Mouse (Mus musculus) liver, embryonic 12.5 days (tissue): ENCODE results near the gene Igf2bp1. TPM values are rescaled to one million over a fixed set of nuclear protein-coding genes. Genes with fewer than 3 reads are reported as not detected.

Experiments
- ATAC-seq: fragments of 200-750 bp; cut with Nextera tagmentation; 2 replicates; pipeline ENCODE4 v1.8.0; 2017; ENCODE audit warnings: moderate number of reproducible peaks, mild to moderate bottlenecking, moderate library complexity
- H3K27ac ChIP-seq: fragments of 300-500 bp; sonication (generic); 2 replicates; pipeline ENCODE4 v1.5.1; 2016; ENCODE audit warnings: mild to moderate bottlenecking
- H3K27me3 ChIP-seq: fragments of 300-500 bp; sonication (generic); replicated peaks from 2 replicates; pipeline ENCODE4 v1.6.1; 2016; ENCODE audit warnings: mild to moderate bottlenecking, moderate library complexity
- H3K36me3 ChIP-seq: fragments of 300-500 bp; sonication (generic); 2 replicates; pipeline ENCODE4 v1.6.1; 2016; ENCODE audit warnings: mild to moderate bottlenecking, moderate library complexity
- H3K4me1 ChIP-seq: fragments of 300-500 bp; sonication (generic); 2 replicates; pipeline ENCODE4 v1.6.1; 2016
- H3K4me2 ChIP-seq: fragments of 300-500 bp; sonication (generic); 2 replicates; pipeline ENCODE4 v1.6.1; 2016; ENCODE audit warnings: mild to moderate bottlenecking, moderate library complexity
- H3K4me3 ChIP-seq: fragments of 300-500 bp; sonication (generic); 2 replicates; pipeline ENCODE4 v1.5.1; 2016; ENCODE audit warnings: mild to moderate bottlenecking, moderate library complexity
- H3K9ac ChIP-seq: fragments of 300-500 bp; sonication (generic); 2 replicates; pipeline ENCODE4 v1.6.1; 2016; ENCODE audit warnings: mild to moderate bottlenecking, moderate library complexity
- H3K9me3 ChIP-seq: fragments of 300-500 bp; sonication (generic); replicated peaks from 2 replicates; pipeline ENCODE4 v1.6.1; 2016; ENCODE audit warnings: mild to moderate bottlenecking, moderate library complexity
- WGBS: fragments of 180-500 bp; shearing (Covaris S2); methylation state at CpG from one replicate; pipeline ENCODE4 v1.1.7; 2016; ENCODE audit not compliant: insufficient replicate concordance; 5-methylcytosine and 5-hydroxymethylcytosine counted together
- polyA plus RNA-seq: library from polyadenylated mRNA; unstranded; fragments of >200 nt; fragmentation: Nextera tagmentation; extraction: Ambion mirVana; gene quantifications from 2 replicates; pipeline ENCODE4 v1.2.1, GENCODE M21; 2016

Gene Igf2bp1
- polyA plus RNA-seq, 1 experiment from 2014 or later, result 38.3 TPM

DNA sequence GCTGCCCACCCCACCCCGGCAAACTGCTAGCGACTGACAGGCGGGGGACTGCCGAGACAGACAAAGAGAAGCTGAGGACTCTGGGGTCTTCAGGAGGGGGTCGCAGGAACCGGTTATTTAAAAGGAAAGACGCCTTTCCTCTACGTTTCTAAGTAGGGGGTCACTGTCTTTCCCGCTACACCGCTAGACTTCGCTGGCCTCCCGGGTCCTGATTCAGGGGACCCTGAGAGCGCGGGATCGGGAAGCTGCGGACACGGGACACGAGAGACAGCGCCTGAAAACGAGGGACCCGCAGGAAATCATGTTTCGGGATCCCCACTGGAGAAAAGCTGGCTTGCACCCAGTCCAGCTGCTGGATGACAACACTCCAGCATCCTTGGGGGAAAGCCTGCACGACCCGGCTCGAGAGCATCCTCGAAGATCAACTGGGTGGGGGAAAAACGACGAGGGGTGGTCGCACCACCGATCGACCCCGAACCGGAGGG is 669 bp upstream of the Igf2bp1 start:
- peak; percentile 7; the same call in 1 of the 2 replicates for ATAC-seq
- H3K4me3 ChIP-seq, result peak overlapping the region; percentile 83
- under 1% methylated on average over 33 of the region's 33 CpGs for WGBS

DNA sequence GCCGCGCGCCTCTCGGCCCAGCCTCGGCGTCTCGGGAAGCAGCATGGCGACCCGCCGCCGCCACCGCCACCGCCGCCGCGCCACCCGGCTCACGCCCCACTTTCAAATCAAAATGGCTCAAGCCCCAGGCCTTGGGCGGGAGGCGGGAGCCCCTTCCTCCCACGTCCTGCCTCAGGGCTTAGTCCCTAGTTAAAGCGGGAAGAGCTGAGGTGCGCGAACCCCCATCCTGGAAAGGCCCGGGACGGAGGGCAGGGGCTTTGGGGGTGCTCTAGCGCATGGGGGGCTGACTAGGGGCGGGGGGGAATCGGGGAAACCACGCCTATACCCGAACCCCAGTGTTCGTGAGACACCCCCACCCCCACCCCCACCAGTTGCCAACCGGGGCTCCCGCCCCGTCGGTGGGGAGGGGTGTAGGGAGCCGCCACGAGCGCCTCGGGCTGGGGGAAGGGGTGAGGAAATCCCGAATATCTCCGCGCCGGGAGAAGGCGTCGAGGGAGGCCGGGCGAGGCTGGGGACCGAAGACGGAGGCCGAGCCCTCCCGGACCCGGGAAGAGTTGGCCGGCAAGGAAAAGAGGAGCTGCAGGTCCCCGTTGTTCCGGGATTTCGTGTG is 842 bp downstream of the Igf2bp1 start:
- H3K27ac ChIP-seq, result peak overlapping the region; percentile 89
- H3K4me2 ChIP-seq, result peak overlapping the region; percentile 100
- peak overlapping the region; percentile 89 for H3K9ac ChIP-seq
- peaks cover 17% of the 10 kb centered on the region; the same call in 1 of the 2 replicates for H3K36me3 ChIP-seq
- peaks cover 11% of the 10 kb centered on the region for H3K27me3 ChIP-seq
- WGBS, result under 1% methylated on average over 46 of the region's 57 CpGs
- peak overlapping the region; percentile 83 for H3K4me3 ChIP-seq
- H3K9me3 ChIP-seq, result no peaks in the 10 kb centered on the region
- peak; percentile 48 for ATAC-seq
- peaks cover 81% of the 10 kb centered on the region for H3K4me1 ChIP-seq

More for the DNA sequence above, 669 bp upstream of the Igf2bp1 start:
- H3K36me3 ChIP-seq, result peaks cover 9% of the 10 kb centered on the region; the same call in 1 of the 2 replicates
- peak overlapping the region; percentile 100 for H3K4me2 ChIP-seq
- H3K9me3 ChIP-seq, result no peaks in the 10 kb centered on the region
- H3K27ac ChIP-seq, result peak overlapping the region; percentile 89
- peaks cover 74% of the 10 kb centered on the region for H3K4me1 ChIP-seq
- H3K9ac ChIP-seq, result peak overlapping the region; percentile 89
- H3K27me3 ChIP-seq, result peaks cover 11% of the 10 kb centered on the region

DNA sequence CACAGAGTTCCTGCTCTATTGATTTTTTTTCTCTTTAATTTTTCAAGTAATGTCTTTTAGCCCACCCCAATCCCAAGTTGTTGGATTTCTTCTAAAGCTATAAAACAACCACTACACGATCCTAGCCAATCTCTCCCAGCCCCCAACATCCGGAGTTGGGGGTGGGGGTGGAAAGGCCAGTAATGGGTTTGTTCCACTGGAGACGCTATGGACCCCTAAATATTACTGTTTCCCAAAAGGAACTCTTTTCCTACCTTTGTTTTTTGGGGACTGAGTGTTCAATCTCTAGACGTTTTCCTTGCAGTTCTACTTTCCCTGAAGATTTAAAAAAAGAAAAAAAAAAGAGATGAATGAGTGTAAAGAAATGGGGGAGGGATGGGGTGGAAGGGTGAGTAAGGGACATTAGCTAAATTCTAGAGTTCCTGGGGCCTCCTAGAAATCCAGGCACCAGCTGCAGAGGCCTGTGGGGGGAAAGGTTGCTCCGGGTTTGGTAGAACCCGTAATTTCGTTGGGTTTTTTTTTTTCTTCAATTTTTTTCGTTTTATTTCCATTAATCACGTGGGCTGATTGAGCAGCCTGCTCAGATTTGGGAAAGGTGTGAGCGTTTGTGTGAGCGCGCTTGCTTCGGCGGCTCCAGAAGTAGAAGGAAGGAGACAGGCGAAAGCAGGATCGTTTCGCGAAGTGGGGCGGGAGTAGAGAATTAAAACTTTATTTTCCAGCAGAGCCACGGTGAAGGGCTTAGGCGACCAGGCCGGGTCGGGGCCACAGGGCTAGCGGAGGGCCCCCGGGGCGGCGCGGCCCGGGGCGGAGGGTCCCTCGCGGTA is 1.6 kb downstream of the Igf2bp1 start:
- peak overlapping the region; percentile 89 for H3K27ac ChIP-seq
- no peaks in the 10 kb centered on the region for H3K9me3 ChIP-seq
- under 1% methylated on average over 26 of the region's 32 CpGs for WGBS
- peaks cover 22% of the 10 kb centered on the region; the same call in 1 of the 2 replicates for H3K36me3 ChIP-seq
- H3K9ac ChIP-seq, result peak overlapping the region; percentile 89
- peaks cover 86% of the 10 kb centered on the region for H3K4me1 ChIP-seq
- ATAC-seq, result no peak
- H3K4me3 ChIP-seq, result peak overlapping the region; percentile 83
- H3K4me2 ChIP-seq, result peak overlapping the region; percentile 100
- H3K27me3 ChIP-seq, result peaks cover 11% of the 10 kb centered on the region

DNA sequence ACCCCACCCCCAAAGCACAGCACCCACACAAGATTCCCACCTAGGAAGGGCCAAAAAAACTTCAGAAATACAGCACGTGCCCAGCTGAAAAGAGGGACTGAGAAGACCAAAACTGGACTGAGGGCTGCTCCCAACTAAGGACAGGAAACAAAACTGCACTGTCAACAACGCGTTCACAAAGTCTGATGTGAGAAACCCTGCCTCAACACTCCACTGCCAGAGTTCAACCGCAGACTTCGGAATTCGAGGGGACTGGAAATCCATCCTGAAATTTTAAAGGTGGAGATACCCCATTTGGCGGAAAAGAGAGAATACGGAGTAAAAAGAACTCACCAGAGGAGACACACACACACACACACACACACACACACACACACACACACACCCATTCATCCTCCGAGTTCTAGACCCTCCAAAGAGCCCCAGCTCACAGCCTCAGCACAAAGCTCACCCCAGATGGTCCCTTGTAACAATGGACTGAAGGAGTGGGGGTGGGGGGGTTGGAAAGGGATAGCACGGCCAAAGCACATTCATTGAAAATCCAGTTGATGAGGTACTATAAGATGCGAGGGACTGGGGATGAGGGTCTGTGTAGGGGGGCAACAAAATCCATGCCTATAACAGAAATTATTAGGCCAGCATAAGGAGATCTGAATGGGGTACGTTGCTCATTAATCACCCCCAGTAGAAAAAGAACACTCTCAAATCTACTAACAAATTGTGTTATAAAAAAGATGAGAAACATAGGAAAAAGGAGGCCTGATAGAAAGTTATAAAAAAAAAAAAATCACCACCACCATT is 2.4 kb downstream of the Igf2bp1 start:
- H3K4me2 ChIP-seq, result peak overlapping the region; percentile 100
- peaks cover 11% of the 10 kb centered on the region for H3K27me3 ChIP-seq
- H3K27ac ChIP-seq, result peak overlapping the region; percentile 1; the same call in 1 of the 2 replicates
- 12% methylated on average over 12 of the region's 12 CpGs for WGBS
- H3K36me3 ChIP-seq, result peaks cover 22% of the 10 kb centered on the region; the same call in 1 of the 2 replicates
- ATAC-seq, result no peak
- H3K9me3 ChIP-seq, result no peaks in the 10 kb centered on the region
- peaks cover 80% of the 10 kb centered on the region for H3K4me1 ChIP-seq
- H3K4me3 ChIP-seq, result peak overlapping the region; percentile 83
- H3K9ac ChIP-seq, result peak overlapping the region; percentile 89

DNA sequence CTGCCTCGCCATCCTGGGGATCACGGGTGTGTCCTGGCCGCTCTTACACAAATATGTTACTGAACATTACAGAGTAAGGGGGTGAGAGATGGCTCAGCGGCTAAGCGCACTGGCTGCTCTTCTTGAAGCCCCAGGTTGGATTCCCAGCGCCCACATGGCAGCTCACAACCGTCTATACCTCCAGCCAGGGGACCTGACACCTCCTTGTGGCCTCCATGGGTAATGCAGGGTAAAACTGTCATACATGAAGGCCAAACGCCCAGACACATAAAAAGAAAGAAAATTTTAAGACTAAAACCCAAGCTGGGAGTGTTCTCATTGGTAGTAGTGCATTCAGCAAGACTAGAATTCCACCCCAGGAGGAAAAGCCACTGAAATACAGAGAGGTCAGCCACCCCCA is 11.6 kb downstream of the Igf2bp1 start:
- 88% methylated on average over 8 of the region's 8 CpGs for WGBS
- H3K4me1 ChIP-seq, result peaks cover 51% of the 10 kb centered on the region
- no peaks in the 10 kb centered on the region for H3K27me3 ChIP-seq
- H3K27ac ChIP-seq, result no peak overlapping the region
- H3K9ac ChIP-seq, result no peak overlapping the region
- no peak for ATAC-seq
- H3K4me2 ChIP-seq, result no peak overlapping the region
- H3K4me3 ChIP-seq, result no peak overlapping the region
- H3K36me3 ChIP-seq, result peaks cover 52% of the 10 kb centered on the region
- no peaks in the 10 kb centered on the region for H3K9me3 ChIP-seq

DNA sequence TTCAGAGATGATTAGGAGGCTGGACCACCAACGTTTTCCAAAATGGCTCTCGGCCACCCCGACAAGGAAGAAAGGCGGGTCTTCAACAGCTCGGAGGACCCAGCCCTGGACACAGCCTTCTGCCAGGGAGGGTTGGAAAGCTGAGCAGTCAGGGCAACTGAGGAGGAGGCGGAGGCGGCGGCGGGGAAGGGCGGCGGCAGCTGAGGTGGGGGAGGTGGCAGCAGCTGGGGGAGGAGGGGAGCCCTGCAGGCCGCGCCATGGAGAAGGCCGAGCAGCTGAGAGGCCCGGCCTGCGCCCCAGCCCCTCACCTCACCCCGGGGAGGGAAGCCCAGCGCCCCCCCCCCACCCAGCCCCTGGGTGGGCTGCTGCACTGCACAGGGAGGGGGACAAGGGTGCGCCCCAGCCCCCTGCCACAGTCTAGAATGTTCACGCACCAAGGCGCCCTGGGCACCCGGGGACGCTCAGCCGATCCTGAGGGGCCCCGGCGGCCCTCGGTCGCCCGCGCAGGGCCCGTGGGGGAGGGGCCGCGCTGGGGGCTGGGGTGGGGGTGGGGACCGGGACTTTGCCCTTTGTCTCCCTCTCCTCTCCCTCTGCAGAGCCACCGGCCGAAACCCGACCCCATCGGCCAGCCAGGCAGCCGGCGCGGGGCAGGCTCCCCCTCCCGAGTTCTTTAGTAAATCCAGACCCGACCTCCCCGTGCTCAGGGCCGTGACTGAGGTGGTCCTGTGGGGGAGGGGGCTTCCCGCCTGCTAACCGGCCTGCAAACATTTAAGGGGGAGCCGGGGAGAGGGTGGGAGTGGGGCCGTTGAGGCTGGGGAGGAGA is 14.6 kb downstream of the Igf2bp1 start:
- H3K27ac ChIP-seq, result peak overlapping the region; percentile 74
- H3K4me2 ChIP-seq, result peak overlapping the region; percentile 86
- no peaks in the 10 kb centered on the region for H3K9me3 ChIP-seq
- H3K27me3 ChIP-seq, result no peaks in the 10 kb centered on the region
- peak overlapping the region; percentile 68 for H3K9ac ChIP-seq
- peak; percentile 58 for ATAC-seq
- H3K36me3 ChIP-seq, result peaks cover 47% of the 10 kb centered on the region
- 26% methylated on average over 34 of the region's 49 CpGs for WGBS
- peaks cover 80% of the 10 kb centered on the region for H3K4me1 ChIP-seq
- H3K4me3 ChIP-seq, result peak overlapping the region; percentile 54

DNA sequence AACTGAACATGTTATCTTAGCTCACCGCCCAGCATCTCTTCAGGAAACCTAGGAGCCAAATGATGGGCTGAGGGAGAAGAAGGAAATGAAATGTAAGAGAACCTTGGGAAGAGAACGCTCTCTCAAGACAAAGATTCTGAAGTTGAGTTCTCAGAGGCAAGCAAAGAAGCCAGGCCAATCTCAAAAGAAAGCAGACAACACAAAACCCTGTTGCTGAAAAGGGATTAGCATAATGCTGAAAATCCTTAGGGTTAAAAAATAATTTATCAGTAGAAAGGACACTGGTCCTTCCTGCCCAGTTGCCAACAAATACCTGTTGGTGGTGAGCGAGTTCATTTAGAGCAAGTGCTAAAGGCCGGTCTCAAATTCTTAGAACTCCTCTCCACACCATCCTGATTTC is 15.3 kb downstream of the Igf2bp1 start:
- H3K27me3 ChIP-seq, result no peaks in the 10 kb centered on the region
- peak overlapping the region; percentile 74; the same call in 1 of the 2 replicates for H3K27ac ChIP-seq
- H3K9ac ChIP-seq, result no peak overlapping the region
- H3K36me3 ChIP-seq, result peaks cover 44% of the 10 kb centered on the region
- peak overlapping the region; percentile 86 for H3K4me2 ChIP-seq
- H3K4me3 ChIP-seq, result peak overlapping the region; percentile 54; the same call in 1 of the 2 replicates
- no peaks in the 10 kb centered on the region for H3K9me3 ChIP-seq
- H3K4me1 ChIP-seq, result peaks cover 81% of the 10 kb centered on the region
- ATAC-seq, result no peak
- WGBS, result 73% methylated on average over 4 of the region's 4 CpGs

DNA sequence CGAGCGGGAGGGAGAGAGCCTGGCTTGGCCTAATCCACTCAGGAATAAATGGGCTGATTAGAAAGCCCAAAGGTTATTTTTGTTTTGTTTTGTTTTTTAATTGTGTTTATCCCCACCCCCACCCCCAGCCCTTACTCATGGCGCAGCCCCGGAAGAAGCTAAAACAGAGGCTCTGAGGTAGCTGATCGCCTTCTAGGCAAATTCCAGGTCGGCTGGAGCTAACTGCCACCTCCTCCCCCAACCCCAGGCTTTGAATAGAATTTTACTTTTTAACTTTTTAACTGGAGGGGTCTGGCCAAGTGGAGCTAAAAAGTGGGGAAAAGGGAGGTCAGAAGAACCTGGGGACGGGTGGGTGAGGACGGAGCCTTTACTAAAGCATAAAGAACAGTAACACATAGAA is 15.9 kb downstream of the Igf2bp1 start:
- Histone ChIP-seq H3K27ac (0 out of 2 replicates have a peak overlapping the region, but pooled peaks have one; percentile 2), H3K27me3 (no peaks in the 10 kb centered on the region), H3K9me3 (no peaks in the 10 kb centered on the region), H3K9ac (no peak overlapping the region), H3K4me1 (peaks cover 81% of the 10 kb centered on the region), H3K4me2 (peak overlapping the region; percentile 86; the same call in 1 of the 2 replicates), H3K36me3 (peaks cover 38% of the 10 kb centered on the region), H3K4me3 (no peak overlapping the region)
- 70% methylated on average over 8 of the region's 8 CpGs for WGBS
- ATAC-seq, result no peak

DNA sequence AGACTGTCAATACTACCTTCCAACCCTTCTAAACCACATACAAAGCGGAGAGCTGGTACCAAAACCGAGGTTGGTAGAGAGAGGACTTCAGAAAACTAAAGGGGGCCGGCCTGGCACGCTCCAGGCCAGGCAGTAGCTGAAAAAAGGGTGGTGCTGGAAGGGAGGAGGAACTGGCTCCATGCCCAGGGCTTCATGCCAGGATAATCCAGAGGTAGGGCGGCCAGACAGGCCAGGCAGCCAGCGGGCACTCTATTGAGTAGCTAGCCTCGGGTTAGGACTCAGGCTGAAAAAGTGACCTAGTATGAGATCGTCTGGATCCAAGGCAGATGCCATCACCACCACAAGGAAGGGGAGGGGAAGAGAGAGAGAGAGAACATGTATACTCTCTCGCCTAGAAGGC is 17.2 kb downstream of the Igf2bp1 start:
- no peaks in the 10 kb centered on the region for H3K9me3 ChIP-seq
- peak overlapping the region; percentile 69 for H3K27ac ChIP-seq
- H3K27me3 ChIP-seq, result no peaks in the 10 kb centered on the region
- peaks cover 79% of the 10 kb centered on the region for H3K4me1 ChIP-seq
- ATAC-seq, result no peak
- WGBS, result 66% methylated on average over 9 of the region's 9 CpGs
- H3K36me3 ChIP-seq, result peaks cover 25% of the 10 kb centered on the region
- H3K4me2 ChIP-seq, result peak overlapping the region; percentile 38
- no peak overlapping the region for H3K4me3 ChIP-seq
- H3K9ac ChIP-seq, result peak overlapping the region; percentile 32; the same call in 1 of the 2 replicates

DNA sequence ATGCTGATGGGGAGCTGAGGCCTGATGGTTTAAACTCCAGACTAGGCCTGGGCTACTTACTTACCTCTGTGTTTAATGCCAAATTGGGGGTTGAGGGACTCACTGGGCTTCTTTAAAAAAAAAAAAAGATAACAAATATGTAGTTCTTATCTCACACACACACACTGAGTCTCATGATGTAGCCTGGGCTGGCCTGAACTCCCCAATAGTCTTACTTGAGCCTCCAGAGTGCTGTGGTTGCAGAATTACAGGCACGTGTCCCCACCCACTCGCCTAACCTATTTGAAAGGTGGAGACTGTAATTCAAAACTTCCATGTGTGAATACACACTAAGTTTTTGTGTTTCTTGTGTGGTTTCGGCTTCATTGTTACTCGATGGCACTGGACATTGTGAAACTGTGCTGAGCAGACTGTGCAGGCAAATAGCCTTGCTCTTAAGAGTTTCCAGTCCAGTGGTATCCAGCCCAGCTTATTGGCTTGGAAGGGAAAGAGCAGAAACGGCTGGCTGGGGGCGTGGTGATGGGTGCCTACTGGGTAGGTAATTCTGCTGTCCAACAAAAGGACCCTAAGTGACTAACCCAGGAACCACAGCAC is 17.8 kb downstream of the Igf2bp1 start:
- Histone ChIP-seq H3K4me3 (no peak overlapping the region), H3K4me1 (peaks cover 79% of the 10 kb centered on the region), H3K9ac (peak overlapping the region; percentile 32; the same call in 1 of the 2 replicates), H3K36me3 (peaks cover 25% of the 10 kb centered on the region), H3K9me3 (no peaks in the 10 kb centered on the region), H3K27me3 (no peaks in the 10 kb centered on the region), H3K4me2 (peak overlapping the region; percentile 38), H3K27ac (peak overlapping the region; percentile 69)
- ATAC-seq, result peak; percentile 77
- 31% methylated on average over 6 of the region's 6 CpGs for WGBS
